Comparison of ENCODE assay signal across 8 mouse cellular contexts in the genomic region with DNA sequence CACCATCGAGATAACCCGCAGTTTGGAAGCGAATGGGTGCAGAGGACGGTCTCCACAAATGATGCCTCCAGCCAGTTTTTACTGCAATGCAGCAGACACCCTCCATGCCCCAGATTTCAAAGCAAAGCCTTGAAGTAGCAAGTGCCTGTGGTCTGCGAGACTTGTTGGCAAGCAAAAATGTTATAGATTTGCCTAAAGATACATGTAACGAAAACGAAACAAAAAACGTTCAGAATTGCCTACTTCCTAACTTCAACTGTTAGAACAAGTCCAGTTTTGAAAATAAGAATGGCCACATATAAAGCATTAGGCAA. TPM values are rescaled to one million over a fixed set of nuclear protein-coding genes. Genes with fewer than 3 reads are reported as not detected.
A peak's percentile ranks its signal among the peaks of the same experiment; 100 is the strongest.
DNase-seq lines count a peak whose midpoint lies in the region; ATAC-seq and TF ChIP-seq lines count a peak whose summit lies in the region.

No protein-coding gene starts in this region.

- H3K27me3 ChIP-seq in heart, embryonic 10.5 days (ENCODE audit: insufficient read depth, poor library complexity, severe bottlenecking), result no peaks in the 10 kb centered on the region
- no peaks in the 10 kb centered on the region for H3K27me3 ChIP-seq in CH12.LX (replicated peaks)
- H3K27me3 ChIP-seq in forebrain, embryonic 11.5 days (ENCODE audit: control insufficient read depth, insufficient read depth, low read length), result no peaks in the 10 kb centered on the region
- no peaks in the 10 kb centered on the region for H3K27me3 ChIP-seq in liver, embryonic 12.5 days (replicated peaks)

- TF ChIP-seq RAD21 in CH12.LX (IDR thresholded peaks at IDR 0.05; ENCODE audit: low read depth, low read length), result no peak

- peak overlapping the region; percentile 89 for H3K4me3 ChIP-seq in heart, embryonic 10.5 days
- H3K4me3 ChIP-seq in CH12.LX (replicated peaks in 1 of 3; ENCODE audit: low read depth in 2 of 3, low read length in 2 of 3, poor library complexity in 1 of 3), result peak overlapping the region; percentile 77 to 85 (median 83)
- H3K4me3 ChIP-seq in forebrain, embryonic 11.5 days (ENCODE audit: low read depth, low read length), result peak overlapping the region; percentile 73
- H3K4me3 ChIP-seq in liver, embryonic 12.5 days, result peak overlapping the region; percentile 92

- TF ChIP-seq EP300 in CH12.LX (IDR thresholded peaks at IDR 0.05; ENCODE audit: low read length), result no peak

- no peaks in the 10 kb centered on the region for H3K36me3 ChIP-seq in heart, embryonic 10.5 days
- peaks cover 0 to 7% of the 10 kb centered on the region in 2 experiments for H3K36me3 ChIP-seq in CH12.LX (replicated peaks in 1 of 2; ENCODE audit: control insufficient read depth in 1 of 2, insufficient read depth in 1 of 2, low read length in 1 of 2)
- H3K36me3 ChIP-seq in forebrain, embryonic 11.5 days (ENCODE audit: control insufficient read depth, insufficient read depth, low read length), result no peaks in the 10 kb centered on the region
- H3K36me3 ChIP-seq in liver, embryonic 12.5 days, result 0 out of 2 replicates have a peak, but pooled peaks cover 2% of the 10 kb centered on the region

- no peak for TF ChIP-seq CTCF in CH12.LX (conservative IDR thresholded peaks at IDR 0.05 in 1 of 2, IDR thresholded peaks at IDR 0.05 in 1 of 2; ENCODE audit: low read depth in 2 of 2, low read length in 2 of 2)

- dilution Hi-C loops in CH12.LX (cut with MboI; ENCODE audit: extremely low pct_ligation_motif_present, extremely low pct_unique_long_range_greater_than_20kb, low sequenced_read_pairs), result no loop called here

- H3K4me2 ChIP-seq in CH12.LX (ENCODE audit: insufficient read depth, low read depth, poor library complexity, severe bottlenecking), result peak overlapping the region; percentile 95
- H3K4me2 ChIP-seq in forebrain, embryonic 11.5 days (ENCODE audit: low read depth, low read length, severe bottlenecking), result peak overlapping the region; percentile 78
- peak overlapping the region; percentile 80 for H3K4me2 ChIP-seq in liver, embryonic 12.5 days

- no peak for TF ChIP-seq POLR2A in CH12.LX (IDR thresholded peaks at IDR 0.05; ENCODE audit: low read depth, low read length)

- DNase-seq in heart, embryonic 10.5 days (ENCODE audit: low spot score), result no peak
- DNase-seq in heart, postnatal 4 days, result no peak
- DNase-seq in CH12.LX (ENCODE audit: extremely low read depth), result peak; percentile 21
- DNase-seq in forebrain, embryonic 11.5 days (ENCODE audit: low spot score), result no peak
- DNase-seq in telencephalon, adult 2 months (ENCODE audit: low read depth, low spot score), result peak; percentile 34
- no peak for DNase-seq in cerebellum, postnatal 10 days
- DNase-seq in adrenal gland, postnatal 14 days, result no peak

- peaks cover 16% of the 10 kb centered on the region for H3K4me1 ChIP-seq in heart, embryonic 10.5 days
- H3K4me1 ChIP-seq in CH12.LX (ENCODE audit: control insufficient read depth in 1 of 2, insufficient read depth in 2 of 2), result peaks cover 0 to 40% of the 10 kb centered on the region in 2 experiments; a peak in 2 of 4 replicates
- H3K4me1 ChIP-seq in forebrain, embryonic 11.5 days (replicated peaks; ENCODE audit: control insufficient read depth, insufficient read depth, low read length), result peaks cover 7% of the 10 kb centered on the region; the same call in 1 of the 2 replicates
- H3K4me1 ChIP-seq in liver, embryonic 12.5 days, result peaks cover 33% of the 10 kb centered on the region

- peaks cover 39% of the 10 kb centered on the region for H3K79me2 ChIP-seq in CH12.LX (replicated peaks; ENCODE audit: control insufficient read depth, extremely low read depth, insufficient read depth, poor library complexity, severe bottlenecking)

- peak overlapping the region; percentile 95 for H3K9ac ChIP-seq in CH12.LX (ENCODE audit: insufficient read depth, low read depth)
- H3K9ac ChIP-seq in forebrain, embryonic 11.5 days (ENCODE audit: low read length), result peak overlapping the region; percentile 87
- peak overlapping the region; percentile 97 for H3K9ac ChIP-seq in liver, embryonic 12.5 days

- ATAC-seq in forebrain, embryonic 11.5 days (replicated peaks; ENCODE audit: low FRiP score), result no peak
- no peak for ATAC-seq in liver, embryonic 12.5 days

- H3K27ac ChIP-seq in heart, embryonic 10.5 days, result peak overlapping the region; percentile 99
- peak overlapping the region; percentile 92 for H3K27ac ChIP-seq in CH12.LX (ENCODE audit: insufficient read depth, low read depth)
- H3K27ac ChIP-seq in forebrain, embryonic 11.5 days (ENCODE audit: low read depth, low read length), result peak overlapping the region; percentile 98
- H3K27ac ChIP-seq in liver, embryonic 12.5 days, result peak overlapping the region; percentile 100

- H3K9me3 ChIP-seq in heart, embryonic 10.5 days, result no peaks in the 10 kb centered on the region
- H3K9me3 ChIP-seq in CH12.LX (replicated peaks; ENCODE audit: low read length), result no peaks in the 10 kb centered on the region
- H3K9me3 ChIP-seq in forebrain, embryonic 11.5 days (ENCODE audit: control insufficient read depth, low read length), result no peaks in the 10 kb centered on the region
- H3K9me3 ChIP-seq in liver, embryonic 12.5 days (replicated peaks), result no peaks in the 10 kb centered on the region

- WGBS in heart, embryonic 10.5 days, result 16% methylated on average over 8 of the region's 8 CpGs
- 20% methylated on average over 8 of the region's 8 CpGs for WGBS in forebrain, embryonic 11.5 days
- 8% methylated on average over 8 of the region's 8 CpGs for WGBS in liver, embryonic 12.5 days (ENCODE audit: insufficient replicate concordance)

- in situ Hi-C loops in CH12.LX (cut with MboI; ENCODE audit: low pct_ligation_motif_present, low pct_unique_long_range_greater_than_20kb, low sequenced_read_pairs), result no loop called here

TF ChIP-seq in CH12.LX, 34 proteins besides CTCF, POLR2A, EP300 and RAD21:
- TF ChIP-seq CHD1 (IDR thresholded peaks at IDR 0.05; ENCODE audit: low read depth, low read length) (peak; percentile 76; the same call in 1 of the 2 replicates), KAT2A (IDR thresholded peaks at IDR 0.05; ENCODE audit: insufficient replicate concordance, low read length) (no peak)
TF ChIP-seq in CH12.LX: peak in this region for 1.

RNA-seq across cellular contexts. Expression of a gene that starts 0.5 kb away (rescaled TPM):
- 35.8 and 39.9 TPM in 2 replicates for polyA plus RNA-seq in heart, embryonic 10.5 days (2016; fragmentation: Nextera tagmentation; extraction: Ambion mirVana)
- total RNA-seq in heart, postnatal 4 days (2021), result 10 to 100 TPM; 43.7 to 44.9 TPM
- 11.0 and 13.3 TPM in 2 replicates for total RNA-seq in CH12.LX (2012; rRNA removed)
- 29.5 and 34.2 TPM in 2 replicates for total RNA-seq in CH12.LX (2014; rRNA removed)
- 8.4 and 9.3 TPM in 2 replicates for polyA plus RNA-seq in CH12.LX (2012; ENCODE audit: insufficient read length, low read depth)
- polyA plus RNA-seq in forebrain, embryonic 11.5 days (2014; fragmentation: Nextera tagmentation; extraction: Ambion mirVana), result 40.1 and 40.6 TPM in 2 replicates
- 23.9 and 25.3 TPM in 2 replicates for polyA plus RNA-seq in liver, embryonic 12.5 days (2016; fragmentation: Nextera tagmentation; extraction: Ambion mirVana)
- 36.7 and 37.6 TPM in 2 replicates for total RNA-seq in adrenal gland, postnatal 14 days (2021)

RNA-seq across cellular contexts. Expression of a gene that starts 33.8 kb away (rescaled TPM):
- polyA plus RNA-seq in heart, embryonic 10.5 days (2016; fragmentation: Nextera tagmentation; extraction: Ambion mirVana), result 122 and 142 TPM in 2 replicates
- 100 to 1,000 TPM; 130 to 135 TPM for total RNA-seq in heart, postnatal 4 days (2021)
- total RNA-seq in CH12.LX (2012; rRNA removed), result 0.97 and 1.7 TPM in 2 replicates
- total RNA-seq in CH12.LX (2014; rRNA removed), result not detected in 2 replicates
- 0.07 and 0.08 TPM in 2 replicates for polyA plus RNA-seq in CH12.LX (2012; ENCODE audit: insufficient read length, low read depth)
- polyA plus RNA-seq in forebrain, embryonic 11.5 days (2014; fragmentation: Nextera tagmentation; extraction: Ambion mirVana), result 56.7 and 64.6 TPM in 2 replicates
- 34.3 and 35.0 TPM in 2 replicates for polyA plus RNA-seq in liver, embryonic 12.5 days (2016; fragmentation: Nextera tagmentation; extraction: Ambion mirVana)
- total RNA-seq in adrenal gland, postnatal 14 days (2021), result 72.1 and 73.3 TPM in 2 replicates

Comparison
In these comparisons a context has a peak if more than half of its experiments do, and no peak if none do; other contexts are left out.
1. DNase-seq: peak in CH12.LX (single experiment) and telencephalon, adult 2 months (single experiment); none in heart, embryonic 10.5 days (single experiment), heart, postnatal 4 days (single experiment), forebrain, embryonic 11.5 days (single experiment), cerebellum, postnatal 10 days (0 of 2) and adrenal gland, postnatal 14 days (single experiment).
2. RNA of a gene that starts 33.8 kb away (polyA plus RNA-seq): 122 to 142 TPM in heart, embryonic 10.5 days, 56.7 to 64.6 TPM in forebrain, embryonic 11.5 days and 34.3 to 35.0 TPM in liver, embryonic 12.5 days; 0.07 to 0.08 TPM in CH12.LX; every median in the first group is over 10 times any median in the second.
3. Peak in every context shown above with its lines, with median percentiles within 50 percentile points of each other: H3K27ac ChIP-seq, H3K4me3 ChIP-seq, H3K4me2 ChIP-seq and H3K9ac ChIP-seq.